Mouse (Mus musculus) bone marrow macrophage, adult 2 months (primary cell): Measurements from ENCODE around the gene Ttll5. TPM values are rescaled to one million over a fixed set of nuclear protein-coding genes. Genes with fewer than 3 reads are reported as not detected.

Source experiments
- H3K27ac ChIP-seq: 2 replicates; pipeline ENCODE4 v1.5.1; 2012; ENCODE audit warnings: low read depth, low read length; ENCODE audit not compliant: insufficient read depth
- H3K4me1 ChIP-seq: 2 replicates; pipeline ENCODE4 v1.6.1; 2012; ENCODE audit warnings: low read length; ENCODE audit not compliant: control insufficient read depth, insufficient read depth
- H3K4me3 ChIP-seq: 2 replicates; pipeline ENCODE4 v1.5.1; 2012; ENCODE audit warnings: mild to moderate bottlenecking, low read length, moderate library complexity; ENCODE audit not compliant: insufficient read depth
- CTCF ChIP-seq: IDR thresholded peaks from 2 replicates; pipeline ENCODE4 v1.5.1; 2012; ENCODE audit warnings: low read depth, mild to moderate bottlenecking, low read length, moderate library complexity
- POLR2A ChIP-seq: IDR thresholded peaks from 2 replicates; pipeline ENCODE4 v1.6.1; 2012; ENCODE audit warnings: mild to moderate bottlenecking, low read depth, low read length, borderline replicate concordance
- polyA plus RNA-seq: library from polyadenylated mRNA; stranded (reverse); fragments of >200 nt; gene quantifications from 2 replicates; pipeline ENCODE4 v1.2.4, GENCODE M21; 2012; ENCODE audit not compliant: missing spikeins, insufficient read depth, insufficient read length

The Ttll5 gene
- polyA plus RNA-seq, 1 experiment, result 7.7 TPM

- no peak overlapping the region for H3K27ac ChIP-seq
- no peak for TF ChIP-seq POLR2A
- no peak for TF ChIP-seq CTCF
Measured at GRCm38 (mm10) chr12:86110637-86111036, 286.2 kb downstream of the Ttll5 start.

More at GRCm38 (mm10) chr12:86110637-86111036, 286.2 kb downstream of the Ttll5 start:
- no peak overlapping the region for H3K4me3 ChIP-seq
- H3K4me1 ChIP-seq, result peaks cover 2% of the 10 kb centered on the region; the same call in 1 of the 2 replicates

Other genes with a start within 250 kb of the Ttll5 start
- 8.8 and 9.5 TPM in 2 replicates for gene Jdp2, start 225.6 kb upstream of the Ttll5 start, polyA plus RNA-seq
- 10.9 and 11.9 TPM in 2 replicates for gene Batf, start 138.0 kb upstream of the Ttll5 start, polyA plus RNA-seq
- gene Flvcr2, start 78.1 kb upstream of the Ttll5 start, polyA plus RNA-seq, result not detected in 2 replicates
- gene Erg28, start 109 bp upstream of the Ttll5 start, polyA plus RNA-seq, result 45.5 and 53.4 TPM in 2 replicates